Mouse (Mus musculus): Measurements from ENCODE around the gene Cfap46. TPM values are rescaled to one million over a fixed set of nuclear protein-coding genes. Genes with fewer than 3 reads are reported as not detected.

Gene Cfap46
- polyA plus RNA-seq, 1 experiment from 2014 or later = 2.8 TPM

- H3K4me2 ChIP-seq = no peak overlapping the region
- no peak for ATAC-seq (ENCODE audit: low FRiP score)
- 69% methylated on average over 6 of the region's 6 CpGs for WGBS
- no peaks in the 10 kb centered on the region for H3K9me3 ChIP-seq
- H3K36me3 ChIP-seq = no peaks in the 10 kb centered on the region
- no peak overlapping the region for H3K9ac ChIP-seq
- peaks cover 24% of the 10 kb centered on the region for H3K4me1 ChIP-seq (replicated peaks)
- H3K27ac ChIP-seq = no peak overlapping the region
- no peak overlapping the region for H3K4me3 ChIP-seq
- peaks cover 87% of the 10 kb centered on the region for H3K27me3 ChIP-seq
Observed at GRCm38 (mm10) chr7:139565998-139566397, 117.6 kb downstream of the Cfap46 start.

GRCm38 (mm10) chr7:139564161-139564560, 119.5 kb downstream of the Cfap46 start:
- Histone ChIP-seq H3K27ac (no peak overlapping the region), H3K4me2 (no peak overlapping the region), H3K9ac (no peak overlapping the region), H3K4me1 (replicated peaks) (peaks cover 24% of the 10 kb centered on the region), H3K9me3 (no peaks in the 10 kb centered on the region), H3K27me3 (peaks cover 92% of the 10 kb centered on the region), H3K4me3 (no peak overlapping the region), H3K36me3 (0 out of 2 replicates have a peak, but pooled peaks cover 3% of the 10 kb centered on the region)
- ATAC-seq (ENCODE audit: low FRiP score) = no peak
- 96% methylated on average over 2 of the region's 2 CpGs for WGBS

- 64% methylated on average over 4 of the region's 4 CpGs for WGBS
Observed at GRCm38 (mm10) chr7:139563425-139563824, 120.2 kb downstream of the Cfap46 start.

DNA sequence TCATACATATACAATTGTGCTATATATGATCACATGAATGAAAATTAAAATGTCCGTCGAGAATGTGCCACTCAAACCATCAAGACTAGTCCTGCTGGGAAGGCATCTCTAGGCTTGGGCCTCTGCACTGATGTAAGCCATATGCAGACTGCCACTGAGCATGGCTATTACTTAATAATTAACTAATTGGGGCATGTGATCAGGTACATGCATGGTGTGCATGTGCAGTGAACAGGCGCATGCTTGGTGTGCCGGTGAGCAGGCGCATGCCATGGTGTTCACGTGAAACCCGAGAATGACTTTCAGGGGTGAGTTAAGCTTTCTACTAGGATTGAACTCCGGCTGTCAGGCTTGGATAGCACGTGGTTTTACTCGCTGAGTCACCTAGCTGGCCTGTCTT, 124.0 kb downstream of the Cfap46 start:
- H3K9me3 ChIP-seq = no peaks in the 10 kb centered on the region
- 93% methylated on average over 10 of the region's 10 CpGs for WGBS
- H3K36me3 ChIP-seq = 0 out of 2 replicates have a peak, but pooled peaks cover 3% of the 10 kb centered on the region
- H3K27me3 ChIP-seq = peaks cover 90% of the 10 kb centered on the region
- no peak overlapping the region for H3K27ac ChIP-seq
- H3K4me1 ChIP-seq (replicated peaks) = peaks cover 25% of the 10 kb centered on the region
- H3K9ac ChIP-seq = no peak overlapping the region
- ATAC-seq (ENCODE audit: low FRiP score) = no peak
- H3K4me2 ChIP-seq = no peak overlapping the region
- H3K4me3 ChIP-seq = no peak overlapping the region

More at GRCm38 (mm10) chr7:139563425-139563824, 120.2 kb downstream of the Cfap46 start:
- Histone ChIP-seq H3K4me2 (no peak overlapping the region), H3K4me1 (replicated peaks) (peaks cover 24% of the 10 kb centered on the region), H3K9me3 (no peaks in the 10 kb centered on the region), H3K9ac (no peak overlapping the region), H3K36me3 (0 out of 2 replicates have a peak, but pooled peaks cover 3% of the 10 kb centered on the region), H3K27me3 (peaks cover 92% of the 10 kb centered on the region), H3K4me3 (no peak overlapping the region), H3K27ac (peak overlapping the region; percentile 72)
- ATAC-seq (ENCODE audit: low FRiP score) = no peak

DNA sequence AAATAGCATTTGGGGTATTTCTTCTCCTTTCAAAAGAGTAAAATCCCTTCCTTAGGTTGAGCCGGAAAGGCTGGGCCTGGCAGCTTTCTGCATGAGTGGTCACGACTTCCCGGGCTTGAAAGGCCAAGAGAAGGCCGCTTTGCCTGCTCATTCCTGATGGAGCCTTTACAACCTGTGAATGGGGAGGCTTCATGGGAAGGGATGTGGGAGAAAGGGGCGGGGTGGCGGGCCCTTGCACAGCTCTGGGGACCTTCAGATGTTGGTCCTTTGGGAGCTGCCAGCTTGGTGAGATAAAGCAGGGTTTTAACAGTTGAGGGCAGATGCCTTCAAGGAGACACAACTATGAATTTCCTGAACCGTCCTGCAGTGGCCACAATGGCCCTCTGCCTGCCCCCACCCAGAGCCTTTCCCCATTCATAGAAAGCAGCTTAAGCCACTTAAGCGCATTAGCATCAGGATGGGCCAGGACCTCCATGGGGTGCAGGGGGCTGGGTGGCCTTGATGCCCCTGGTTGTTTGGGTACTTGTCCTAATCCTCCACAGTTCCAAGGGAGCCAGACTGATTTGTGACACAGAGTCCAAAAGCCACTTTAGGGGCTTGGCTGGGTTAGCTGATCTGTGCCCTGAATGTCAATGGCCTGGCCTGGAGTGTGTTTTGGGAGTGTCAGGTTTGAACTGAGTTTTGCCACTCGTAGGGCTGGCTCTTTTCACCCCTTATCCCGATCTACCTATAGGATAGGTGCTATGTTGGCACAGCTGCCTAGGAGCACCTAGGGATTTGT, 126.7 kb downstream of the Cfap46 start:
- Histone ChIP-seq H3K4me3 (no peak overlapping the region), H3K4me1 (replicated peaks) (peaks cover 13% of the 10 kb centered on the region), H3K4me2 (no peak overlapping the region), H3K27me3 (peaks cover 90% of the 10 kb centered on the region), H3K9ac (no peak overlapping the region), H3K9me3 (no peaks in the 10 kb centered on the region), H3K27ac (no peak overlapping the region; the same call in 1 of the 2 replicates), H3K36me3 (0 out of 2 replicates have a peak, but pooled peaks cover 3% of the 10 kb centered on the region)
- ATAC-seq (ENCODE audit: low FRiP score) = no peak
- 24% methylated on average over 10 of the region's 10 CpGs for WGBS

DNA sequence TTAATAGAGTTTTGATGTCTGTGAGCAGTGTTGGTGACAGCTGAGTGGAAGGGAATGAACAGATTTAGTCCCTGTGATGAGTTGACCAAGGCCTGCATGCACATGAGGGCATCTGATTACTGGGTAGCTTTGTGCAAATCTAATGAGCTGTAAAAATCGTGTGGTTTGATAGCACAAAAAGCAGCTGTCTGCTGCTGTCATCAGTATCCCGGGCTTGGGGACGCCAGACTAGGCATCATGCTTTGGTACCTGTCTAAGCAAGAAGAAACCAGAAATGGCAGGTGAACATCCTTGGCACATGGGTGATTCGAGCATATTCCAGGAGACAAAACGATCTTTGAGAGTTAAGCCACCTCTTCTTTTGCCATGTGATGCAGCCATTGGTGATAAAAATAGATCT, 127.3 kb downstream of the Cfap46 start:
- Histone ChIP-seq H3K36me3 (0 out of 2 replicates have a peak, but pooled peaks cover 3% of the 10 kb centered on the region), H3K4me3 (no peak overlapping the region), H3K27me3 (peaks cover 90% of the 10 kb centered on the region), H3K9me3 (no peaks in the 10 kb centered on the region), H3K9ac (no peak overlapping the region), H3K27ac (no peak overlapping the region; the same call in 1 of the 2 replicates), H3K4me2 (no peak overlapping the region), H3K4me1 (replicated peaks) (peaks cover 13% of the 10 kb centered on the region)
- 34% methylated on average over 5 of the region's 5 CpGs for WGBS
- no peak for ATAC-seq (ENCODE audit: low FRiP score)

GRCm38 (mm10) chr7:139551519-139551918, 132.1 kb downstream of the Cfap46 start:
- Histone ChIP-seq H3K4me1 (replicated peaks) (peaks cover 4% of the 10 kb centered on the region), H3K4me3 (no peak overlapping the region), H3K27me3 (peaks cover 90% of the 10 kb centered on the region), H3K9ac (no peak overlapping the region), H3K9me3 (no peaks in the 10 kb centered on the region), H3K4me2 (no peak overlapping the region), H3K27ac (no peak overlapping the region), H3K36me3 (no peaks in the 10 kb centered on the region)
- ATAC-seq (ENCODE audit: low FRiP score) = no peak
- WGBS = 34% methylated on average over 2 of the region's 2 CpGs

Other genes starting within 250 kb of the Cfap46 start
- 11.3 and 14.9 TPM in 2 replicates for gene Nkx6-2, start 101.0 kb downstream of the Cfap46 start, polyA plus RNA-seq (2015; fragmentation: Nextera tagmentation; extraction: Ambion mirVana)
- 27.5 and 33.0 TPM in 2 replicates for gene Adgra1, start 150.4 kb upstream of the Cfap46 start, polyA plus RNA-seq (2015; fragmentation: Nextera tagmentation; extraction: Ambion mirVana)
- gene Kndc1, start 210.9 kb upstream of the Cfap46 start, polyA plus RNA-seq (2015; fragmentation: Nextera tagmentation; extraction: Ambion mirVana) = 8.3 and 10.0 TPM in 2 replicates